Mouse (Mus musculus): Measurements from ENCODE around the gene Slc4a10. TPM values are rescaled to one million over a fixed set of nuclear protein-coding genes. Genes with fewer than 3 reads are reported as not detected.

The Slc4a10 gene
- polyA plus RNA-seq, 1 experiment from 2014 or later, result 4.9 TPM

- Histone ChIP-seq H3K36me3 (no peaks in the 10 kb centered on the region), H3K27me3 (no peaks in the 10 kb centered on the region), H3K4me3 (no peak overlapping the region), H3K9ac (no peak overlapping the region), H3K27ac (no peak overlapping the region), H3K4me2 (replicated peaks) (no peak overlapping the region), H3K4me1 (no peaks in the 10 kb centered on the region), H3K9me3 (replicated peaks) (no peaks in the 10 kb centered on the region)
- 49% methylated on average over 8 of the region's 8 CpGs for WGBS
- ATAC-seq (ENCODE audit: low FRiP score), result no peak
Measured at GRCm38 (mm10) chr2:62134911-62135310, 88.6 kb downstream of the Slc4a10 start.

GRCm38 (mm10) chr2:62147636-62148035, 101.4 kb downstream of the Slc4a10 start:
- Histone ChIP-seq H3K9me3 (replicated peaks) (no peaks in the 10 kb centered on the region), H3K4me2 (replicated peaks) (no peak overlapping the region), H3K36me3 (no peaks in the 10 kb centered on the region), H3K4me1 (no peaks in the 10 kb centered on the region), H3K27ac (no peak overlapping the region), H3K27me3 (no peaks in the 10 kb centered on the region), H3K9ac (no peak overlapping the region), H3K4me3 (no peak overlapping the region)
- WGBS, result 69% methylated on average over 3 of the region's 3 CpGs
- ATAC-seq (ENCODE audit: low FRiP score), result no peak

- no peak for ATAC-seq (ENCODE audit: low FRiP score)
- H3K36me3 ChIP-seq, result no peaks in the 10 kb centered on the region
- H3K4me3 ChIP-seq, result no peak overlapping the region
- H3K27ac ChIP-seq, result no peak overlapping the region
- H3K4me2 ChIP-seq (replicated peaks), result no peak overlapping the region
- H3K4me1 ChIP-seq, result no peaks in the 10 kb centered on the region
- no peaks in the 10 kb centered on the region for H3K27me3 ChIP-seq
- H3K9me3 ChIP-seq (replicated peaks), result no peaks in the 10 kb centered on the region
- no peak overlapping the region for H3K9ac ChIP-seq
Measured at GRCm38 (mm10) chr2:62149421-62149820, 103.2 kb downstream of the Slc4a10 start.

GRCm38 (mm10) chr2:62150830-62151229, 104.6 kb downstream of the Slc4a10 start:
- Histone ChIP-seq H3K27me3 (no peaks in the 10 kb centered on the region), H3K9ac (no peak overlapping the region), H3K4me3 (no peak overlapping the region), H3K27ac (no peak overlapping the region), H3K36me3 (no peaks in the 10 kb centered on the region), H3K9me3 (replicated peaks) (no peaks in the 10 kb centered on the region), H3K4me1 (no peaks in the 10 kb centered on the region), H3K4me2 (replicated peaks) (no peak overlapping the region)
- WGBS, result 83% methylated on average over 1 of the region's 1 CpGs
- no peak for ATAC-seq (ENCODE audit: low FRiP score)

- no peak overlapping the region for H3K4me3 ChIP-seq
- H3K27ac ChIP-seq, result no peak overlapping the region
- no peak overlapping the region for H3K9ac ChIP-seq
- H3K9me3 ChIP-seq (replicated peaks), result no peaks in the 10 kb centered on the region
- H3K36me3 ChIP-seq, result no peaks in the 10 kb centered on the region
- no peaks in the 10 kb centered on the region for H3K27me3 ChIP-seq
- ATAC-seq (ENCODE audit: low FRiP score), result no peak
- no peak overlapping the region for H3K4me2 ChIP-seq (replicated peaks)
- H3K4me1 ChIP-seq, result no peaks in the 10 kb centered on the region
Measured at GRCm38 (mm10) chr2:62210109-62210508, 163.8 kb downstream of the Slc4a10 start.

- WGBS, result 86% methylated on average over 5 of the region's 5 CpGs
Measured at GRCm38 (mm10) chr2:62211106-62211505, 164.8 kb downstream of the Slc4a10 start.

GRCm38 (mm10) chr2:62227563-62227962, 181.3 kb downstream of the Slc4a10 start:
- Histone ChIP-seq H3K36me3 (no peaks in the 10 kb centered on the region), H3K4me1 (no peaks in the 10 kb centered on the region), H3K27ac (no peak overlapping the region), H3K4me3 (no peak overlapping the region), H3K4me2 (replicated peaks) (no peak overlapping the region), H3K9ac (no peak overlapping the region), H3K27me3 (no peaks in the 10 kb centered on the region), H3K9me3 (replicated peaks) (no peaks in the 10 kb centered on the region)
- ATAC-seq (ENCODE audit: low FRiP score), result no peak

More at GRCm38 (mm10) chr2:62211106-62211505, 164.8 kb downstream of the Slc4a10 start:
- no peaks in the 10 kb centered on the region for H3K36me3 ChIP-seq
- no peak overlapping the region for H3K4me3 ChIP-seq
- no peaks in the 10 kb centered on the region for H3K9me3 ChIP-seq (replicated peaks)
- H3K4me2 ChIP-seq (replicated peaks), result no peak overlapping the region
- no peak for ATAC-seq (ENCODE audit: low FRiP score)
- no peak overlapping the region for H3K27ac ChIP-seq
- no peaks in the 10 kb centered on the region for H3K4me1 ChIP-seq
- H3K9ac ChIP-seq, result no peak overlapping the region
- H3K27me3 ChIP-seq, result no peaks in the 10 kb centered on the region

- no peak for ATAC-seq (ENCODE audit: low FRiP score)
- Histone ChIP-seq H3K4me2 (replicated peaks) (no peak overlapping the region), H3K9me3 (replicated peaks) (no peaks in the 10 kb centered on the region), H3K9ac (no peak overlapping the region), H3K4me3 (no peak overlapping the region), H3K36me3 (no peaks in the 10 kb centered on the region), H3K4me1 (no peaks in the 10 kb centered on the region), H3K27me3 (no peaks in the 10 kb centered on the region), H3K27ac (no peak overlapping the region)
- WGBS, result 83% methylated on average over 2 of the region's 2 CpGs
Measured at GRCm38 (mm10) chr2:62231271-62231670, 185.0 kb downstream of the Slc4a10 start.

GRCm38 (mm10) chr2:62244167-62244566, 197.9 kb downstream of the Slc4a10 start:
- no peaks in the 10 kb centered on the region for H3K9me3 ChIP-seq (replicated peaks)
- no peaks in the 10 kb centered on the region for H3K4me1 ChIP-seq
- no peaks in the 10 kb centered on the region for H3K36me3 ChIP-seq
- H3K27me3 ChIP-seq, result no peaks in the 10 kb centered on the region
- H3K4me3 ChIP-seq, result no peak overlapping the region
- ATAC-seq (ENCODE audit: low FRiP score), result no peak
- H3K4me2 ChIP-seq (replicated peaks), result no peak overlapping the region
- WGBS, result 40% methylated on average over 4 of the region's 4 CpGs
- H3K27ac ChIP-seq, result no peak overlapping the region
- H3K9ac ChIP-seq, result no peak overlapping the region

GRCm38 (mm10) chr2:62268467-62268866, 222.2 kb downstream of the Slc4a10 start:
- Histone ChIP-seq H3K9ac (no peak overlapping the region), H3K36me3 (no peaks in the 10 kb centered on the region), H3K27me3 (no peaks in the 10 kb centered on the region), H3K4me1 (no peaks in the 10 kb centered on the region), H3K4me2 (replicated peaks) (no peak overlapping the region), H3K27ac (no peak overlapping the region), H3K4me3 (no peak overlapping the region), H3K9me3 (replicated peaks) (no peaks in the 10 kb centered on the region)
- 94% methylated on average over 9 of the region's 9 CpGs for WGBS
- ATAC-seq (ENCODE audit: low FRiP score), result no peak

GRCm38 (mm10) chr2:62271840-62272239, 225.6 kb downstream of the Slc4a10 start:
- H3K4me1 ChIP-seq, result no peaks in the 10 kb centered on the region
- no peak for ATAC-seq (ENCODE audit: low FRiP score)
- no peaks in the 10 kb centered on the region for H3K9me3 ChIP-seq (replicated peaks)
- no peak overlapping the region for H3K9ac ChIP-seq
- H3K4me3 ChIP-seq, result no peak overlapping the region
- no peaks in the 10 kb centered on the region for H3K27me3 ChIP-seq
- H3K27ac ChIP-seq, result no peak overlapping the region
- WGBS, result 59% methylated on average over 4 of the region's 4 CpGs
- no peak overlapping the region for H3K4me2 ChIP-seq (replicated peaks)
- H3K36me3 ChIP-seq, result no peaks in the 10 kb centered on the region

GRCm38 (mm10) chr2:62278779-62279178, 232.5 kb downstream of the Slc4a10 start:
- H3K27ac ChIP-seq, result no peak overlapping the region

GRCm38 (mm10) chr2:62279777-62280176, 233.5 kb downstream of the Slc4a10 start:
- ATAC-seq (ENCODE audit: low FRiP score), result no peak
- Histone ChIP-seq H3K4me3 (no peak overlapping the region), H3K9ac (no peak overlapping the region), H3K9me3 (replicated peaks) (no peaks in the 10 kb centered on the region), H3K36me3 (no peaks in the 10 kb centered on the region), H3K27me3 (no peaks in the 10 kb centered on the region), H3K4me1 (no peaks in the 10 kb centered on the region), H3K4me2 (replicated peaks) (no peak overlapping the region), H3K27ac (no peak overlapping the region)
- 86% methylated on average over 7 of the region's 7 CpGs for WGBS

More at GRCm38 (mm10) chr2:62278779-62279178, 232.5 kb downstream of the Slc4a10 start:
- Histone ChIP-seq H3K4me3 (no peak overlapping the region), H3K9ac (no peak overlapping the region), H3K27me3 (no peaks in the 10 kb centered on the region), H3K36me3 (no peaks in the 10 kb centered on the region), H3K9me3 (replicated peaks) (no peaks in the 10 kb centered on the region), H3K4me1 (no peaks in the 10 kb centered on the region), H3K4me2 (replicated peaks) (no peak overlapping the region)
- ATAC-seq (ENCODE audit: low FRiP score), result no peak
- WGBS, result 75% methylated on average over 3 of the region's 3 CpGs

- no peak for ATAC-seq (ENCODE audit: low FRiP score)
- no peaks in the 10 kb centered on the region for H3K36me3 ChIP-seq
- H3K4me3 ChIP-seq, result no peak overlapping the region
- no peak overlapping the region for H3K9ac ChIP-seq
- H3K27ac ChIP-seq, result no peak overlapping the region
- no peaks in the 10 kb centered on the region for H3K27me3 ChIP-seq
- no peaks in the 10 kb centered on the region for H3K4me1 ChIP-seq
- 86% methylated on average over 2 of the region's 2 CpGs for WGBS
- H3K9me3 ChIP-seq (replicated peaks), result no peaks in the 10 kb centered on the region
- no peak overlapping the region for H3K4me2 ChIP-seq (replicated peaks)
Measured at GRCm38 (mm10) chr2:62285026-62285425, 238.8 kb downstream of the Slc4a10 start.
